Mouse (Mus musculus) lung, adult 2 months (tissue): ENCODE measurements at regions not wholly inside any gene's neighbourhood (a gene's known extent, or its start where the extent isn't known, plus 50 kb on each side); places are given as distances from the start of the nearest gene placed in this dataset.

Experiments
- CTCF ChIP-seq: fragments of 200-500 bp; IDR thresholded peaks from 2 replicates; pipeline ENCODE4 v1.5.1; 2011; ENCODE audit warnings: mild to moderate bottlenecking, low read length, control low read depth; ENCODE audit not compliant: insufficient read depth
- POLR2A ChIP-seq: fragments of 200-500 bp; IDR thresholded peaks from 2 replicates; pipeline ENCODE4 v1.6.1; 2011; ENCODE audit warnings: low read depth, mild to moderate bottlenecking, control low read depth, low read length, borderline replicate concordance; ENCODE audit errors: extremely low read depth

GRCm38 (mm10) chr4:105346846-105347245 is 189.7 kb downstream of the Plpp3 start:
- no peak for TF ChIP-seq CTCF
- TF ChIP-seq POLR2A: no peak
